In genomic region chr11:71908616-71909015, GRCm38 (mm10) we compare ENCODE assay signal across 20 mouse cellular contexts.
DNase-seq lines count a peak whose midpoint lies in the region; ATAC-seq and TF ChIP-seq lines count a peak whose summit lies in the region.
"Had no signal": no experiment of that assay in that cellular context is flagged by ENCODE, and none has a peak within 500 bp of the region (broad histone marks: within the 10 kb centered on the region; RNA-seq: fewer than 3 reads in every experiment).

No protein-coding gene starts in this region.

- no peaks in the 10 kb centered on the region for H3K9me3 ChIP-seq in limb, embryonic 11.5 days (ENCODE audit: control insufficient read depth, low read length)
- no peaks in the 10 kb centered on the region for H3K9me3 ChIP-seq in limb, embryonic 10.5 days (replicated peaks)
- H3K9me3 ChIP-seq: liver, embryonic 13.5 days; neural tube, embryonic 12.5 days had no signal

- no peak for TF ChIP-seq POLR2A in myocyte (IDR thresholded peaks at IDR 0.05; ENCODE audit: insufficient read length, low read depth)

- no peak overlapping the region for H3ac ChIP-seq in myocyte (ENCODE audit: control insufficient read depth, insufficient read length)

- H3K4me3 ChIP-seq in limb, embryonic 11.5 days (ENCODE audit: low read depth, low read length) = no peak overlapping the region
- H3K4me3 ChIP-seq in limb, embryonic 10.5 days = no peak overlapping the region
- H3K4me3 ChIP-seq in myocyte = no peak overlapping the region
- H3K4me3 ChIP-seq: liver, embryonic 13.5 days; neural tube, embryonic 12.5 days had no signal

- no peaks in the 10 kb centered on the region for H3K4me1 ChIP-seq in limb, embryonic 11.5 days (ENCODE audit: control insufficient read depth, insufficient read depth, low read length)
- H3K4me1 ChIP-seq in limb, embryonic 10.5 days = no peaks in the 10 kb centered on the region
- H3K4me1 ChIP-seq: liver, embryonic 13.5 days; neural tube, embryonic 12.5 days had no signal

- WGBS in limb, embryonic 11.5 days = 42% methylated on average over 7 of the region's 7 CpGs
- WGBS in limb, embryonic 10.5 days = 42% methylated on average over 7 of the region's 7 CpGs

- no peaks in the 10 kb centered on the region for H3K27me3 ChIP-seq in limb, embryonic 11.5 days (ENCODE audit: control insufficient read depth, insufficient read depth, low read length)
- H3K27me3 ChIP-seq in limb, embryonic 10.5 days (ENCODE audit: low read depth, poor library complexity, severe bottlenecking) = no peaks in the 10 kb centered on the region
- no peaks in the 10 kb centered on the region for H3K27me3 ChIP-seq in myocyte (ENCODE audit: control insufficient read depth, insufficient read depth, insufficient read length)
- H3K27me3 ChIP-seq: liver, embryonic 13.5 days; neural tube, embryonic 12.5 days; Patski had no signal

- H3K9ac ChIP-seq in limb, embryonic 11.5 days (ENCODE audit: low read length) = no peak overlapping the region
- H3K9ac ChIP-seq: hindbrain, embryonic 14.5 days; liver, embryonic 13.5 days; neural tube, embryonic 12.5 days had no signal

- no peak overlapping the region for H3K27ac ChIP-seq in limb, embryonic 11.5 days (replicated peaks; ENCODE audit: low read depth, low read length)
- no peak overlapping the region for H3K27ac ChIP-seq in limb, embryonic 10.5 days
- H3K27ac ChIP-seq: hindbrain, embryonic 14.5 days; liver, embryonic 13.5 days; neural tube, embryonic 12.5 days had no signal

- no peaks in the 10 kb centered on the region for H3K79me2 ChIP-seq in myocyte (ENCODE audit: control insufficient read depth, insufficient read depth)

- peak; percentile 35 for DNase-seq in limb, embryonic 11.5 days (ENCODE audit: low spot score)
- DNase-seq in limb, embryonic 10.5 days (ENCODE audit: low spot score) = no peak
- DNase-seq in Muller cell, postnatal 12 days (ENCODE audit: inconsistent ontology term) = peak; percentile 10
- peak; percentile 53 for DNase-seq in embryo, embryonic 10.5 days (ENCODE audit: low spot score)
- no peak for DNase-seq in thymus, postnatal 25 days
- DNase-seq: cerebellum, adult 11 months; cerebellum, postnatal 25 days; gastrocnemius, postnatal 10 days; kidney, postnatal 25 days; layer of hippocampus, postnatal 36 days; left cerebral cortex, postnatal 4 days; liver, embryonic 13.5 days; thymus, adult 2 months had no signal

- H3K36me3 ChIP-seq in limb, embryonic 11.5 days (ENCODE audit: control insufficient read depth, insufficient read depth, low read length) = no peaks in the 10 kb centered on the region
- no peaks in the 10 kb centered on the region for H3K36me3 ChIP-seq in limb, embryonic 10.5 days
- H3K36me3 ChIP-seq in myocyte (ENCODE audit: control insufficient read depth, insufficient read depth) = no peaks in the 10 kb centered on the region
- H3K36me3 ChIP-seq: liver, embryonic 13.5 days; neural tube, embryonic 12.5 days had no signal

- H3K4me2 ChIP-seq in limb, embryonic 11.5 days (ENCODE audit: low read depth, severe bottlenecking) = no peak overlapping the region
- no peak overlapping the region for H3K4me2 ChIP-seq in myocyte (ENCODE audit: low read depth)
- H3K4me2 ChIP-seq: hindbrain, embryonic 14.5 days; liver, embryonic 13.5 days; neural tube, embryonic 12.5 days had no signal

- ATAC-seq in limb, embryonic 11.5 days (ENCODE audit: insufficient number of reproducible peaks, low FRiP score, low TSS enrichment, low read depth) = no peak
- no peak for ATAC-seq in megakaryocyte, adult 5-6 weeks (ENCODE audit: poor library complexity, severe bottlenecking)
- ATAC-seq: forebrain, embryonic 14.5 days; intestine, postnatal 0 days; Patski had no signal

TF ChIP-seq in myocyte, 11 proteins besides CTCF, POLR2A, EP300 and RAD21:
- peak; percentile 76 for TF ChIP-seq REST (IDR thresholded peaks at IDR 0.05; ENCODE audit: insufficient read depth, insufficient read length)
- TF ChIP-seq CEBPB (IDR thresholded peaks at IDR 0.05; ENCODE audit: insufficient read depth, poor library complexity, severe bottlenecking) = no peak

Comparison
In these comparisons a context has a peak if more than half of its experiments do, and no peak if none do; other contexts are left out.
1. DNase-seq: peak in limb, embryonic 11.5 days (single experiment), Muller cell, postnatal 12 days (single experiment) and embryo, embryonic 10.5 days (single experiment); none in limb, embryonic 10.5 days (single experiment) and thymus, postnatal 25 days (single experiment).